Mouse (Mus musculus) cortical plate, adult 2 months (tissue): ENCODE data around the gene Sucla2. TPM values are rescaled to one million over a fixed set of nuclear protein-coding genes. Genes with fewer than 3 reads are reported as not detected.

ENCODE experiments used
- H3K27ac ChIP-seq: fragments of 200-500 bp; 2 replicates; pipeline ENCODE4 v1.5.1; 2012; ENCODE audit warnings: low read length, control low read depth, inconsistent platforms; ENCODE audit not compliant: insufficient read depth
- H3K4me1 ChIP-seq: fragments of 200-500 bp; 2 replicates; pipeline ENCODE4 v1.6.1; 2011; ENCODE audit warnings: low read length; ENCODE audit not compliant: control insufficient read depth, insufficient read depth
- H3K4me3 ChIP-seq: fragments of 200-500 bp; 2 replicates; pipeline ENCODE4 v1.5.1; 2011; ENCODE audit warnings: mild to moderate bottlenecking, low read length, control low read depth; ENCODE audit not compliant: insufficient read depth
- CTCF ChIP-seq: fragments of 200-500 bp; IDR thresholded peaks from 2 replicates; pipeline ENCODE4 v1.5.1; 2011; ENCODE audit warnings: mild to moderate bottlenecking, control low read depth, low read length; ENCODE audit not compliant: insufficient read depth; ENCODE audit errors: extremely low read depth
- POLR2A ChIP-seq: fragments of 200-500 bp; IDR thresholded peaks from 2 replicates; pipeline ENCODE4 v1.6.1; 2011; ENCODE audit warnings: mild to moderate bottlenecking, low read length, control low read depth; ENCODE audit not compliant: insufficient read depth; ENCODE audit errors: extremely low read depth
- polyA plus RNA-seq: library from polyadenylated mRNA; depleted of rRNA; stranded (reverse); fragments of >200 nt; gene quantifications from 2 replicates; pipeline ENCODE4 v1.2.3, GENCODE M21; 2012; rRNA removed

Sucla2 gene
- polyA plus RNA-seq, 1 experiment = 115 TPM

- H3K4me1 ChIP-seq = no peaks in the 10 kb centered on the region
- TF ChIP-seq CTCF = no peak
- TF ChIP-seq POLR2A = no peak
These were observed 112.3 kb downstream of the Sucla2 start for GRCm38 (mm10) chr14:73637460-73637859.

More at GRCm38 (mm10) chr14:73637460-73637859, 112.3 kb downstream of the Sucla2 start:
- Histone ChIP-seq H3K4me3 (no peak overlapping the region), H3K27ac (no peak overlapping the region)

Other genes starting within 250 kb of the Sucla2 start
- gene Rb1, start 199.5 kb upstream of the Sucla2 start, polyA plus RNA-seq = 17.3 and 19.8 TPM in 2 replicates
- gene Itm2b, start 140.0 kb upstream of the Sucla2 start, polyA plus RNA-seq = 1,026 and 1,043 TPM in 2 replicates
- 33.1 and 34.6 TPM in 2 replicates for gene Med4, start 15.3 kb upstream of the Sucla2 start, polyA plus RNA-seq
- gene Nudt15, start 22.9 kb downstream of the Sucla2 start, polyA plus RNA-seq = 3.5 and 3.6 TPM in 2 replicates
- gene Gm21750, start 135.9 kb downstream of the Sucla2 start, polyA plus RNA-seq = not detected in 2 replicates